Mouse (Mus musculus) liver, adult (tissue): Measurements from ENCODE around the gene Arhgef26.

Experiments used
- GATA4 ChIP-seq: IDR thresholded peaks from 2 replicates; pipeline ENCODE4 v1.6.1; 2014; ENCODE audit warnings: mild to moderate bottlenecking, low read length; ENCODE audit not compliant: insufficient replicate concordance

Gene Arhgef26

DNA sequence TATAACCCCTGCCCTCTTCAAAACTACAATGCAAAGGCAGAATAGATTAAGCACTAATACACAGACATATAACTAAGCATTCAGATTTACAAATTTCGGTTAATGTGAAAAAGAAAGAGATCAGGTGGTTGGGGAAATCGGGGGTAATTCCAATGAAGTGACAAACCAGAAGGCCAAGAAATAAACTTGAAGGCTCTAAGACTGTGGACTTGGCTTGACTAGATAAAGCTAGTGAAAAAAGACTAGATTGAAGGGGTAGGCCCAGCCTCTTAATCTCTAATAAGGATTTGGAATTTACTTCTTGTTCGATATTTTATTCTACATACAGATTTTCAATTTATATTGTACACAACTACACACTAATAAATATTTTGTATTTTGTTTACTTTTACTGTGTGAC is at the start of gene Arhgef26:
Gene Arhgef26 (plus strand): TSS at position 301 of the 400 bp plus-strand sequence.
- TF ChIP-seq GATA4 = no peak

DNA sequence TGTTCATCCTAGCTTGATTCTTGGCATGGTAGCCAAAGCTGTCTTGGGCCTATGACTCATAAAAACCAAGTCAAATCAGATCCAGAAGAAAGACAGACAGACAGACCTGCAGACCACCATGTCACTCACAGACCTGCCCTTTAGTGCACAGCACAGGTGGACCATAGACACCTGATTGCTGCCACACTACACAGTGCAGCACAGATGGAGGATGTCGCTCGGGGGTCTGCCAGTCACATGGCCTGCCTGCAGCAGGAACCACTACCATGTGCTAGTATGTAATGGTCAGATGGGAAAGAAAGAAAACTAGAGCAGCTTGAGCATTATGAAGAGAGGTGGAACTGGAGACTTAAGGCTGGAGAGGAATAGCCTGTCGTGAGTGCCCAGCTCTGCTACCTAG is 27.7 kb upstream of the Arhgef26 start:
- TF ChIP-seq GATA4 = no peak

DNA sequence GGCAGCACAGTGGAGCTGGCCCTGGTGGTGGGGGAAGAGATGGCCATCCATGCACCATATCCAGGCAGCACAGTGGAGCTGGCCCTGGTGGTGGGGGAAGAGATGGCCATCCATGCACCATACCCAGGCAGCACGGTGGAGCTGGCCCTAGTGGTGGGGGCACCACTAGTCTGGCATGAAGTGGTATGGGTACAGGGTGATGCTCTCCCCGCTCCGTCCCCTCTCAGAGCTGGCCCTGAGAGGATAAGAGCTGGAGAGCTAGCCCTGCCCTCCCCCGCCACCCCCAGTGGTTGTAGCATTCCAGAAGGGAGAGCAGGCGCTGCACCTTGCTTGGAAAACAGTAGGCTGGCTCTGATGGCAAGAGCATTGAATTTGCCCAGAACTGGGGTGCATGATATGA is 26.9 kb upstream of the Arhgef26 start:
- TF ChIP-seq GATA4 = no peak

DNA sequence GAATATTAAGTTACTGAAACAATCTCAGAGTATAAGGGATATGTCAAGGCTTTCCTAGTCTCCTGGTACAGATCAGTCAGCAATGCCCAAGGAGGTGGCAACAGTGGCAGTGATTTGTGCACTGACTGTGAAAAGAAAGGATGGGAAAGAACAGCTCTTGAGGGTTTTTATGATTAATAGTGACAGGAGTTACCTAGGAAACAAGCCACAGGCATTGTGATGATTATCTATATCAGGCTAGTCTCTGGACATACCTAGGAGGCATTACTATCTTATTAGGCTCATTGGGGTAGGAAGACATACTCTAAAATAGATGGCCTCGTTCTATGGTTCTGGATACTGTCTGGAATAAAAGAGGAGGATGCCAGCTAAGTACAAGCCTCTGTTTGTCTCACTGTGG is 13.4 kb upstream of the Arhgef26 start:
- no peak for TF ChIP-seq GATA4

DNA sequence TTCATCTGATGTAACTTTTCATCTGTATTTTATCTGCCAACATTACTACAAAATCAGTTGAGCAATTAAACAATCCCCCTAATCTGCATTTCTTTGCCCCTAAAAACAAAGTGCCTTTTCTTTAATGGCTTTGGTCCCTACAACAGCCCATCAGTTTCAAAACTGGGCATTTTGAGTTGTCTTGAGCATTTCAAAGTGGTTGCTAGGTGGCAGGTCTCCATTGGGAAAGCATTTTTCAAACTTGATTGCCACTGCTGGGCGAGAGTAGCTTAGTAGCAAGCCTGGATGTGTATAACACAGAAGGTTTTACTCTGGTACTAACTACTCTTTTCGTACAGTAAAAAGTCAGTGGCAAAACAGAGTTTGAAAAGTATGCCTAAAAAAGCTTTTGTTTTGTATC is 10.2 kb upstream of the Arhgef26 start:
- no peak for TF ChIP-seq GATA4

DNA sequence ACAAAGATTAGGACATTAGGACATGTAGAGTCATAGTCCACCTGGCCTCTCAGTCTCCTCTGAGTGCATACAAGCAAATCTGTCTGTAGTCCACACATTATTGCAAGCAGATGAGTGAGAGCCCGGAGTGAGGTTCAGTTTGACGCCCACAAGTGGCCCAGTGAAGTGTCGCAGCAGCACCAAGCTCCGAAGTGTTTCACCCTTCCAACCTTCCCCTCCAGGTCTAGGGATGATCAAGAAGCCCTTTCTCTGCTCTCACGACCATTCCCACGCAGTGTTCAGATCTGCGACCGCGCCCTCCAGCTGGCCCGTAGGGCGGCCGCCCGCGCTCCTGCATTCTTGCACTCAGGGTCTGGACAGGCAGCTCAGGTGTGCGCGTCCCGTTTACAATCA is 313 bp downstream of the Arhgef26 start:
- 0 out of 2 replicates have a peak, but pooled peaks have one; percentile 5 for TF ChIP-seq GATA4

DNA sequence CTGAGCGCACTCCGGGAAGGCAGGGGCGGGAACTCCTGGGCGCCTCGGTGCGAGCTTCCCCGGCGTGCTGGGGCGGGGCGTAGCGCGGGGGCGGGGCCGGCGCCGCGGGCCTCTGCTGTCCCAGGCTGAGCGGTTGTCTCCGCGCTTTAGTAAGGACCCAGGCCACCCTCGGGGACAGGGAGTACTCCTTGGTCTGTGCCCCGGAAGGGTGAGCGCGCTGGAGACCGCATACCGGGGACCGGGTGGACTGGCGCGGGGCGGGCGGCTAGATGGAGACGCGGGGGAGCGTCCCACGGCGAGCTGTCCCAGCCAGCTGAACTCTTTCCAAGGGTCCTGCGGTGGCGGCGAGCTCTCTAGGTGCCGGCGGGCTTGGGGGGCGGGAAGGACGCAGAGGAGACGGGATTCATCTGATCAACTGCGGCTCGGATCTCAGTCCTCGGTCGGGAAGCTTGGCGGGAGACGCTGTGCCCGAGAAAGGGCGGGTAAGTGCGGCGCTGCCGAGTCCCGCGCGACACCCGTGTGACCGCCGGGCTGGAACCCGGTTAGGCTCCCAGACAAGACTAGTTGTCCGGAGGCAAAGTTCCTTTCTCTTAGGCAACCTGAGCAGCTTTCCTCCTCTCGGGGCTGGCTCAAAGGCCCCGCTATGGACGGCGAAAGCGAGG is 841 bp downstream of the Arhgef26 start:
- TF ChIP-seq GATA4 = no peak

DNA sequence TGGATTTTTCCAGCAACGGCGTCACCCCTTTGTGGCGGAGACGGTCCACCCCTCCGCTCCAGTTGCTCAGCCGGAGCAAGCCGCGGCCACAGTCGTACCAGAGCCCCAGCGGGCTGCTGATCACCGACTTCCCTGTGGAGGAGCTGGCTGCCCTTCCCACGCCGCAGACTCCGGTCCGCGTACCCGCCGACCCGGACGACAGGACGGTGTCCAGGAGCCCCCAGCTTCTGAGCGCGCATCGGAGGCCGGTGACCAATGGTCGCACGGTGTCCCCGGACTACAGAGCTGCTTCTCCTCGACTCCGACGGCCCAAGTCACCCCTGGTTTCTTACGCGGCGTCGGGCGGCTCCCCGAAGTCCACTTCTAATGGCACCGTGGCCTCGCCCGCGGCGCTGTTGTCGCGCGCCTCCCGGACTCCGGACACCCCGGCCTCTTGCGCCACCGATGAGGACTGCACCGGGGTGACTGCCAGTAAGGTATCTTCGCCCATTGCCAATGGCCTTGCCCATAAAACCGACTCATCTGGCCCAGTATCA is 1.4 kb downstream of the Arhgef26 start:
- TF ChIP-seq GATA4 = no peak

DNA sequence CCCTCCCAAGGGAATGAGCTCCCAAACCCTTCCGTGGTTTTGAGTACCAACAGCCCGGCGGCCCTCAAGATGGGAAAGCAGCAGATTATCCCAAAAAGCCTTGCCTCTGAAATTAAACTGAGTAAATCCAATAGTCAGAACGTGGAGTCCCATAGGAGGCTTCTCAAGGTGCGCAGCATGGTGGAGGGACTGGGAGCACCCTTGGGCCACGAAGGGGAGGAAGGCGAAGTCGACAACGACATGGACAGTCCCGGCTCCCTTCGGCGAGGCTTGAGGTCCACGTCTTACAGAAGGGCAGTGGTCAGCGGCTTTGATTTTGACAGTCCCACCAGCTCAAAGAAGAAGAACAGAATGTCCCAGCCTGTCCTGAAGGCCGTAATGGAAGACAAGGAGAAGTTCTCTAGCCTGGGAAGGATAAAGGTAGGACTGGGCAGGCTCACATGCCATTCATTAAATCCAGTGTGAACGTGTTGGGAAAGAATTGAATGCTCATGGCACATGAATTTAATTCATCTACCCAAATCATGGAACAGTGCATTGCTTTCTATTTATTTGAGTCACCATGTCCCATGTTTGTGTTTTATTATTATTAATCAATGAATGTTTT is 2.1 kb downstream of the Arhgef26 start:
- no peak for TF ChIP-seq GATA4

DNA sequence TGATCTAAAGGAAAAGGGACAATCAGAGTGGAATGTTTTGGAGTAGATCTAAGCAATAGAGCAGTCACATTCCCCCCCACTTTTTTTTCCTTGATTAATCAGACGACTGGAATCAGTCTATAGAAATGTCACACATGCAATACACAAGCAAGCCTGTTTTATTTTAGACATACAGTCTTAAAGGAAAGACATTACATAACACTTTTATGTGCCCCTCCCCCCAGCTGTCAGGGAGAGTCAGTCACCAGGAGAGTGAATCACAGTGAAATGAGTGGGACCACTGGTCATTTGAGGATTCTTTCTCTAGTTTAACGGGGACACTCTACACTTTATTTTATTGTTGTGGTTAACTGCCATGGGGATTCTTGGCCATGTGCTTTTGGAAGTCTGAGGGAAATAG is 2.7 kb downstream of the Arhgef26 start:
- TF ChIP-seq GATA4 = no peak

DNA sequence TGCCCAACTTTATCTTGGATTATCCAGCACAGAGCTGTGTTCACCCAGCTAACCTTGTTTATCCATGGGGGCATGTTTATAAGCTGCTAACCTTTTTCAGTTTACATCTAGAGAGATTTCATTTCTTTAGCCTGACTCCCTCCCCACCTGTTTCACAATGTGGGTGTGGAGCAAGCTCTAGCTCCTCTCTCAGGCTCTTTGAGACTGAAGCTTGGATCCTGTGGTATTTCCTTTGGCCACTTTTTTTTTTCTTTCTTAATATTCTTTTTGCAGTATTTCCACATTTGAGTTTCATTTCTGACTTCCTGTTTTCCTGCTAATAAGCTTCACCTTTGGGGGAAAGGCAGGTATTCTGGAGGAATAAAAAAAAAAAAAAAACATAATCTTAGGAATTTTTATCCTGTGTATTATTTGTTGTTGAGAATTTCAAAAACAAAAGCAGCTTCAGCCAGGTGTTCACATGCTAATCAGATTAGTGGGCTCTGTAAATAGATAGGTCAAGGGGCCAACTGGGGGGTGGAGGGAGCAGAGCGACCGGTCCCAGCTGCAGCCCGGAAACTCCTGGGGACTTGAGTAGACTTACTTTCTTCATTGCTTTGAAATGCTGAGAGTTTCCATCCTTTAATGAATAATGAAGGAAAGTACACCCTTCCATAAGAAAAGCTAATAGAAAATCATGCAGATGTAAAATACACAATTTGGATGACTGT is 3.5 kb downstream of the Arhgef26 start:
- TF ChIP-seq GATA4 = no peak

DNA sequence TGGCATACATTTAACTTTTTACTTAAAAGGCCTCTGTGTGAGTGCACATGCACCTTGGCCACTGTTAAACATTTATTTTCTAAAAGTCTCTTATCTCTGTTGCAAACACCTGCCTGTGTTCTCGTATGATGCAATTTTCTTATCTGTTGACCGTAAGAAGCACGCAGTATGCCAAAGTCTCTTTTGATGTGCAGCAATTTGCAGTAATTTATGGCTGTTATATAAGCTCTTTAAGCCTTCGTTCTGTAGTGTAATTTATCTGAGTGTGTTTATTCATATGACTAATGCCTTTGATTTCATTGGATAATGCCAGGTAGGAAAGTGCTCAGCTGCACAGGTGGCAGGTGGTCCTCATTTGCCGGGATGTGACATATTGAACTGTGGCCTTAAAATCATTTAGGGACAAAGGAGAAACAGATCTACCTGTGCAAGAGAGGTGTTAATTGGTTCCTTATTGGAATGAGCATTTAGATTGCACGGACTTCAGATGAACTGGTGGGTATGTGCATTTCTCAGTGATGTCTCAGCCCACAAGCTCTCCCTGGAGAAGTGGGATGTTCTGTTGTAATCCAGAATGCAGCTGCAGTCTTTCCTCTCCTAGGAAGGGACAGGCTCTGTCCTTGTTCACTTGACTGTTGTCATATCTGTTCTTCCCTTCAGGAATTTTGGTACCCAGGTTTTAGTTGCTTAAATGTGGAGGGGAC is 10.5 kb downstream of the Arhgef26 start:
- TF ChIP-seq GATA4 = peak; percentile 99

DNA sequence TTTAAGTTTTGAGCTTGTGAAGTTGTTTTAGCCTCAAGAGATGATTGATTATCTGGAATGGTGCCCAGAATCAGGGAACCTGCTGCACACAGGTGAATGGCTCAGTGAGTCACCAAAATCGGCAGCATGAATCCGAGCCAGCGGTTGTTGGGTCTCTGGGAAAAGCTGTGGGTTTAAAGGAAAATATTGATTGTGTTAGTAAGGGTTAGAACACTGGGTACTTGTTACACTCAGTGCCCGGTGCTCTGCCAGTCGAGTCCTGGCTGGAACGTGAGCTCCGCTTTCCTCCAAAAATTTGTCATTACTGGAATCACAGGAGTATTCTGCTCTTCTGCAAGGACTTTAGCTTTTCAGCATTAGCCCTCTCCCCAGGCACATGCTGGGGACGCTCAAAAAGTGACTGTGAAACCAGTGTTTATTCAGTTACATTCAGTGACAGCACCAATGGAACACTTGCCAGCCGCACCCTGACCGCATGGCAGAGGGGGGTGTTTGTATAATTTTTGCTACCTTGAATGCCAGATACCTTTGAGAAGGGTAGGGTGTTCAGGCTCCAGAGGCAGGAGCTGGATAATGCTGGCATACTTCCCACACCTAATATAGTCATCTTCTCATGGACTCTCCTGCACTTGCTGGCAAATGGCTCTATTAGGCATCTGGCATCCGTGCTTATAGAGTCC is 11.2 kb downstream of the Arhgef26 start:
- no peak for TF ChIP-seq GATA4

DNA sequence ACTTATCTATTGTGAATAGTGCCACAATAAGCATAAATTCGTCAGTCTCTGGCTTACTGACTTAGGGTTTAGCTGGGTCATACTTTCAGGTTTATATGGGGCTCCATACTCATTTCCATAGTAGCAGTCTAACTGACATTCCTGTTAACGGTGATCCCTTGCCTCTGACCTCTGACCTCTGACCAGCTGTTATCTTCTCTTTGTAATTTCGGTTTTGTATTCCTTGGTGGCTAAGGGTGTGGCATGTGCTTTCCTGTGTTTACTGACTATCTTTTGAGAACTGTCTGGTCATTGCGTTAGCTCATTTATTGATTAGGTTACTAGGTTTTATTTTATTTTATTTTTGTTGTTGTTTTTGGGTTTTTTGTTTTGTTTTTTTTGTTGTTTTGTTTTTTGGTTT is 13.9 kb downstream of the Arhgef26 start:
- TF ChIP-seq GATA4 = peak; percentile 79; the same call in 1 of the 2 replicates

DNA sequence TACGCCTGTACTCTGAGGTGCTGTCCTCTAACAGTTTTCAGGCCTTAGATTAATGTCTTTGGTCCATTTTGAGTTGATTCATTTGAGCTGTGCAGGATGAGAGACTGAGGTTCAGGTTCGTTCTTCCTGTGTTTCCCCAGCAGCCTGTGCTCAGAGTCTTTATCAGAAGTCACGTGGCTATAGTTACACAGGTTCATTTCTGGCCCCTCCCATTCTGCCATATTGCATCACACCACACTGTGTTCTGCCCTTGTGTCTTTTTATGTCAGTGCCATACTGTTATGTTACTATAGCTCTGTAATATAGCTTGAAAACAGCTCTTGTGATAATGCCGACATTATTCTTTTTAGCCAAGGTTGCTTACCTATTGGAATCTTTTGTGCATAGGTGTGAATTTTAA is 14.7 kb downstream of the Arhgef26 start:
- TF ChIP-seq GATA4 = 0 out of 2 replicates have a peak, but pooled peaks have one; percentile 20
